Mouse (Mus musculus): ENCODE results near the gene Hist1h2ad.

DNA sequence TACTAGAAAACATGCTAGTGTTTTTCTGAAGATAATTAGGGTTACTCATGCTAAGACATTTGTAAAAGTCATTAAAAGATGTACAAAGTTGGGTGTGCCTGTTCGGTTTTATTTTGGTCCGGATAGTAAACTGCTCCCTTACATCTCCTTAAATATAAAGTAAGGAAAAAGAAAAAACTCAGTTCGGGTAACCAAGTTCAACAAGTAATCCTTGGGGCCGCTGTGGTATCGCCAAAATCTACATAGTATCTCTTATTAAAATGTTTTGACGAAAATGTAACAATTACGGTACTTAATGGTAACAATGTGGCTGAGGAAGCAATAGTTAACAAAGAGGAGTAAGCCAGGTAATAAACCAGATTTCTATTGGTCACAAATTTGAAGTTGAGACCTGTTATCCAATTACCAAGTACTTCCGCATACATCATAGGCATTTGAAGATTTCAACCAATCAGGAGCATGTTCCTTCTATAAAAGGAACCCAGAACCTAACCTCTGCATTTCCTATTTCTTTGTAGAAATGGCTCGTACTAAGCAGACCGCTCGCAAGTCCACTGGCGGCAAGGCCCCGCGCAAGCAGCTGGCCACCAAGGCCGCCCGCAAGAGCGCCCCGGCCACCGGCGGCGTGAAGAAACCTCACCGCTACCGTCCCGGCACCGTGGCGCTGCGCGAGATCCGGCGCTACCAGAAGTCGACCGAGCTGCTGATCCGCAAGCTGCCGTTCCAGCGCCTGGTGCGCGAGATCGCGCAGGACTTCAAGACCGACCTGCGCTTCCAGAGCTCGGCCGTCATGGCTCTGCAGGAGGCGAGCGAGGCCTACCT is 30.0 kb upstream of the Hist1h2ad start, which contains the start of gene Hist1h3f:
- TF ChIP-seq GATA1 (IDR thresholded peaks at IDR 0.05; ENCODE audit: low read length) (no peak), TAL1 (IDR thresholded peaks at IDR 0.05; ENCODE audit: low read length) (no peak)

Measured in erythroblast, embryonic 14.5 days (primary cell).